Mouse (Mus musculus) layer of hippocampus, adult 18-20 months (tissue): ENCODE measurements at regions not wholly inside any gene's neighbourhood (a gene's known extent, or its start where the extent isn't known, plus 50 kb on each side); places are given as distances from the start of the nearest gene placed in this dataset.
A peak's percentile ranks its signal among the peaks of the same experiment; 100 is the strongest.

Source experiments
- DNase-seq, 2 experiments: peaks; one replicate each; pipeline ENCODE4 v3.0.0; 2022; ENCODE audit warnings: low spot score in 2 of 2

- peak; percentile 16 to 40 for DNase-seq
These were observed 713.1 kb downstream of the Epha7 start for GRCm38 (mm10) chr4:29525769-29526658.
